Mouse (Mus musculus): Measurements from ENCODE around the gene Snd1. TPM values are rescaled to one million over a fixed set of nuclear protein-coding genes. Genes with fewer than 3 reads are reported as not detected.

The Snd1 gene
- polyA plus RNA-seq, 1 experiment from 2014 or later = 111 TPM

GRCm38 (mm10) chr6:28860450-28860849, 385.5 kb downstream of the Snd1 start:
- no peak overlapping the region for H3K9ac ChIP-seq (ENCODE audit: low read length)
- H3K4me2 ChIP-seq (ENCODE audit: low read depth) = no peak overlapping the region
- no peak overlapping the region for H3K4me3 ChIP-seq (ENCODE audit: low read depth, low read length)
- ATAC-seq (ENCODE audit: insufficient read depth, low FRiP score, low TSS enrichment) (no peak), DNase-seq (ENCODE audit: low spot score) (no peak)
- WGBS = 27% methylated on average over 2 of the region's 2 CpGs
- peaks cover 2% of the 10 kb centered on the region for H3K4me1 ChIP-seq (ENCODE audit: control insufficient read depth, insufficient read depth, low read length)
- H3K27me3 ChIP-seq (ENCODE audit: control insufficient read depth, insufficient read depth, low read length) = no peaks in the 10 kb centered on the region
- H3K9me3 ChIP-seq (ENCODE audit: control insufficient read depth, low read length) = no peaks in the 10 kb centered on the region
- H3K27ac ChIP-seq (ENCODE audit: low read depth, low read length) = no peak overlapping the region
- H3K36me3 ChIP-seq (ENCODE audit: control insufficient read depth, insufficient read depth, low read length) = no peaks in the 10 kb centered on the region

- Histone ChIP-seq H3K9me3 (ENCODE audit: control insufficient read depth, low read length) (no peaks in the 10 kb centered on the region), H3K4me2 (ENCODE audit: low read depth) (no peak overlapping the region), H3K9ac (ENCODE audit: low read length) (no peak overlapping the region), H3K4me3 (ENCODE audit: low read depth, low read length) (no peak overlapping the region), H3K27ac (ENCODE audit: low read depth, low read length) (no peak overlapping the region), H3K27me3 (ENCODE audit: control insufficient read depth, insufficient read depth, low read length) (no peaks in the 10 kb centered on the region), H3K4me1 (ENCODE audit: control insufficient read depth, insufficient read depth, low read length) (no peaks in the 10 kb centered on the region), H3K36me3 (ENCODE audit: control insufficient read depth, insufficient read depth, low read length) (no peaks in the 10 kb centered on the region)
- WGBS = 41% methylated on average over 2 of the region's 2 CpGs
- no peak for DNase-seq (ENCODE audit: low spot score)
- no peak for ATAC-seq (ENCODE audit: insufficient read depth, low FRiP score, low TSS enrichment)
These were observed 386.0 kb downstream of the Snd1 start for GRCm38 (mm10) chr6:28860922-28861321.

- Histone ChIP-seq H3K4me2 (ENCODE audit: low read depth) (no peak overlapping the region), H3K4me3 (ENCODE audit: low read depth, low read length) (no peak overlapping the region), H3K9ac (ENCODE audit: low read length) (no peak overlapping the region), H3K27ac (ENCODE audit: low read depth, low read length) (no peak overlapping the region), H3K27me3 (ENCODE audit: control insufficient read depth, insufficient read depth, low read length) (no peaks in the 10 kb centered on the region), H3K4me1 (ENCODE audit: control insufficient read depth, insufficient read depth, low read length) (no peaks in the 10 kb centered on the region), H3K36me3 (ENCODE audit: control insufficient read depth, insufficient read depth, low read length) (no peaks in the 10 kb centered on the region), H3K9me3 (ENCODE audit: control insufficient read depth, low read length) (no peaks in the 10 kb centered on the region)
- no peak for DNase-seq (ENCODE audit: low spot score)
- no peak for ATAC-seq (ENCODE audit: insufficient read depth, low FRiP score, low TSS enrichment)
- 75% methylated on average over 8 of the region's 8 CpGs for WGBS
These were observed 387.4 kb downstream of the Snd1 start for GRCm38 (mm10) chr6:28862304-28862703.

- no peak overlapping the region; the same call in 1 of the 2 replicates for H3K9ac ChIP-seq (ENCODE audit: low read length)
- H3K27me3 ChIP-seq (ENCODE audit: control insufficient read depth, insufficient read depth, low read length) = no peaks in the 10 kb centered on the region
- no peaks in the 10 kb centered on the region for H3K36me3 ChIP-seq (ENCODE audit: control insufficient read depth, insufficient read depth, low read length)
- 40% methylated on average over 5 of the region's 5 CpGs for WGBS
- ATAC-seq (ENCODE audit: insufficient read depth, low FRiP score, low TSS enrichment) (no peak), DNase-seq (ENCODE audit: low spot score) (no peak)
- no peak overlapping the region for H3K4me3 ChIP-seq (ENCODE audit: low read depth, low read length)
- no peak overlapping the region for H3K27ac ChIP-seq (ENCODE audit: low read depth, low read length)
- no peaks in the 10 kb centered on the region for H3K4me1 ChIP-seq (ENCODE audit: control insufficient read depth, insufficient read depth, low read length)
- H3K4me2 ChIP-seq (ENCODE audit: low read depth) = no peak overlapping the region
- no peaks in the 10 kb centered on the region for H3K9me3 ChIP-seq (ENCODE audit: control insufficient read depth, low read length)
These were observed 389.7 kb downstream of the Snd1 start for GRCm38 (mm10) chr6:28864684-28865083.

GRCm38 (mm10) chr6:28865112-28865511, 390.2 kb downstream of the Snd1 start:
- no peak overlapping the region for H3K27ac ChIP-seq (ENCODE audit: low read depth, low read length)
- H3K9ac ChIP-seq (ENCODE audit: low read length) = no peak overlapping the region
- WGBS = 71% methylated on average over 10 of the region's 10 CpGs

GRCm38 (mm10) chr6:28866206-28866605, 391.3 kb downstream of the Snd1 start:
- H3K9ac ChIP-seq (ENCODE audit: low read length) = no peak overlapping the region
- no peaks in the 10 kb centered on the region for H3K9me3 ChIP-seq (ENCODE audit: control insufficient read depth, low read length)
- H3K4me1 ChIP-seq (ENCODE audit: control insufficient read depth, insufficient read depth, low read length) = no peaks in the 10 kb centered on the region
- ATAC-seq (ENCODE audit: insufficient read depth, low FRiP score, low TSS enrichment) (no peak), DNase-seq (ENCODE audit: low spot score) (no peak)
- WGBS = 92% methylated on average over 3 of the region's 3 CpGs
- H3K27ac ChIP-seq (ENCODE audit: low read depth, low read length) = no peak overlapping the region
- H3K36me3 ChIP-seq (ENCODE audit: control insufficient read depth, insufficient read depth, low read length) = no peaks in the 10 kb centered on the region
- H3K4me2 ChIP-seq (ENCODE audit: low read depth) = no peak overlapping the region
- no peaks in the 10 kb centered on the region for H3K27me3 ChIP-seq (ENCODE audit: control insufficient read depth, insufficient read depth, low read length)
- no peak overlapping the region for H3K4me3 ChIP-seq (ENCODE audit: low read depth, low read length)

More at GRCm38 (mm10) chr6:28865112-28865511, 390.2 kb downstream of the Snd1 start:
- H3K36me3 ChIP-seq (ENCODE audit: control insufficient read depth, insufficient read depth, low read length) = no peaks in the 10 kb centered on the region
- no peak for DNase-seq (ENCODE audit: low spot score)
- H3K4me2 ChIP-seq (ENCODE audit: low read depth) = no peak overlapping the region
- H3K4me3 ChIP-seq (ENCODE audit: low read depth, low read length) = no peak overlapping the region
- no peaks in the 10 kb centered on the region for H3K27me3 ChIP-seq (ENCODE audit: control insufficient read depth, insufficient read depth, low read length)
- H3K4me1 ChIP-seq (ENCODE audit: control insufficient read depth, insufficient read depth, low read length) = no peaks in the 10 kb centered on the region
- ATAC-seq (ENCODE audit: insufficient read depth, low FRiP score, low TSS enrichment) = peak; percentile 61; the same call in 1 of the 2 replicates
- H3K9me3 ChIP-seq (ENCODE audit: control insufficient read depth, low read length) = no peaks in the 10 kb centered on the region

- no peaks in the 10 kb centered on the region for H3K27me3 ChIP-seq (ENCODE audit: control insufficient read depth, insufficient read depth, low read length)
- ATAC-seq (ENCODE audit: insufficient read depth, low FRiP score, low TSS enrichment) (no peak), DNase-seq (ENCODE audit: low spot score) (no peak)
- no peak overlapping the region for H3K9ac ChIP-seq (ENCODE audit: low read length)
- no peak overlapping the region for H3K4me2 ChIP-seq (ENCODE audit: low read depth)
- 83% methylated on average over 2 of the region's 2 CpGs for WGBS
- H3K4me3 ChIP-seq (ENCODE audit: low read depth, low read length) = no peak overlapping the region
- no peaks in the 10 kb centered on the region for H3K4me1 ChIP-seq (ENCODE audit: control insufficient read depth, insufficient read depth, low read length)
- no peaks in the 10 kb centered on the region for H3K9me3 ChIP-seq (ENCODE audit: control insufficient read depth, low read length)
- no peaks in the 10 kb centered on the region for H3K36me3 ChIP-seq (ENCODE audit: control insufficient read depth, insufficient read depth, low read length)
- H3K27ac ChIP-seq (ENCODE audit: low read depth, low read length) = no peak overlapping the region
These were observed 392.7 kb downstream of the Snd1 start for GRCm38 (mm10) chr6:28867516-28868251.

- Histone ChIP-seq H3K36me3 (ENCODE audit: control insufficient read depth, insufficient read depth, low read length) (no peaks in the 10 kb centered on the region), H3K9me3 (ENCODE audit: control insufficient read depth, low read length) (no peaks in the 10 kb centered on the region), H3K4me3 (ENCODE audit: low read depth, low read length) (no peak overlapping the region), H3K4me1 (ENCODE audit: control insufficient read depth, insufficient read depth, low read length) (peaks cover 24% of the 10 kb centered on the region), H3K4me2 (ENCODE audit: low read depth) (no peak overlapping the region), H3K27me3 (ENCODE audit: control insufficient read depth, insufficient read depth, low read length) (no peaks in the 10 kb centered on the region), H3K27ac (ENCODE audit: low read depth, low read length) (no peak overlapping the region), H3K9ac (ENCODE audit: low read length) (no peak overlapping the region)
- no peak for ATAC-seq (ENCODE audit: insufficient read depth, low FRiP score, low TSS enrichment)
- 84% methylated on average over 5 of the region's 5 CpGs for WGBS
- DNase-seq (ENCODE audit: low spot score) = no peak
These were observed 396.9 kb downstream of the Snd1 start for GRCm38 (mm10) chr6:28871725-28872420.

- DNase-seq (ENCODE audit: low spot score) = no peak
- H3K36me3 ChIP-seq (ENCODE audit: control insufficient read depth, insufficient read depth, low read length) = no peaks in the 10 kb centered on the region
These were observed 397.5 kb downstream of the Snd1 start for GRCm38 (mm10) chr6:28872421-28872795.

More at GRCm38 (mm10) chr6:28872421-28872795, 397.5 kb downstream of the Snd1 start:
- Histone ChIP-seq H3K9ac (ENCODE audit: low read length) (no peak overlapping the region), H3K4me1 (ENCODE audit: control insufficient read depth, insufficient read depth, low read length) (peaks cover 28% of the 10 kb centered on the region), H3K27me3 (ENCODE audit: control insufficient read depth, insufficient read depth, low read length) (no peaks in the 10 kb centered on the region), H3K9me3 (ENCODE audit: control insufficient read depth, low read length) (no peaks in the 10 kb centered on the region), H3K27ac (ENCODE audit: low read depth, low read length) (no peak overlapping the region), H3K4me2 (ENCODE audit: low read depth) (no peak overlapping the region), H3K4me3 (ENCODE audit: low read depth, low read length) (no peak overlapping the region)
- 95% methylated on average over 3 of the region's 3 CpGs for WGBS
- ATAC-seq (ENCODE audit: insufficient read depth, low FRiP score, low TSS enrichment) = no peak

All from neural tube, embryonic 11.5 days (tissue).